Mouse (Mus musculus) right cerebral cortex, postnatal 10 days (tissue): ENCODE measurements at regions not wholly inside any gene's neighbourhood (a gene's known extent, or its start where the extent isn't known, plus 50 kb on each side); places are given as distances from the start of the nearest gene placed in this dataset.
A peak's percentile ranks its signal among the peaks of the same experiment; 100 is the strongest.

Source experiments
- DNase-seq, 2 experiments: peaks; one replicate each; pipeline ENCODE4 v3.0.0; 2021; ENCODE audit warnings: low spot score in 2 of 2

DNA sequence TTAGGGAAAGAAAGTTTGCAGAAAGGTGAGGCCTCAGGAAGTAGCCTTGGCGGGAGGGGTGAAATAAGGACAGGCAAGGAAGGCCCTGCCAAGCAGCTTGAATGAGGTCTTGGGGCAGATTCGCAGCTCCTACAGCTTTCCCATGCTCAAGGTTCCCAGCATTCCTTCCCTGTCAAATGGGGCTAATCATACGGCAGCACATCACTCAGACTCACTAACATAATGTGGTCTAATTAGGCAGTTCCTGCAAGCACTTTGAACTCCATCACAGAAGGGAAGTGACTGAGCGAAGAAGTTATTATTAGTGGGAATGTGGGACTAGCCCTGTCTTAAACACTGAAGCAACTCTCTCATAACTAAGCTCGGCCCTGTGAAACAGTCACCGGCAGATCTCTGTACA lies 87.1 kb upstream of the Gm10260 start:
- no peak for DNase-seq

DNA sequence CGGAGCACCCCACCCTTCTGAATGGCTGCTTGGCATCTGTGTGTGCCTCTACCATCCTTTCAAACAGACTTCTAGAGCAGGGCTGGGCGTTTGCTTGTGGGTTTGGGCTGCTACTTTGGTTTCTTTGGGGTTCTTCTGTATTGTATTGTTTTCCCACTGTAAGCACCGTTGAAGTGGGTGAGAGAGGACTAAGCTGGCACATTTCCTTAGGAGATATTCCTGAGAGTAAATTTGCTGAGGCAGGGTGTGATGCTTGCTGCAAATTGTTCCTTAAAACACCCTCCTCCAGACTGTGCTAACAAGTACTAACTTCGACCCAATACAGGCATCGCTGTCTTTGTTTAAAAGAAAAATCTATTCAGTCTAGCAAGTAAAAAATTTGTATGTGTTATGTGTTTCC lies 84.7 kb upstream of the Gm10260 start:
- no peak for DNase-seq

DNA sequence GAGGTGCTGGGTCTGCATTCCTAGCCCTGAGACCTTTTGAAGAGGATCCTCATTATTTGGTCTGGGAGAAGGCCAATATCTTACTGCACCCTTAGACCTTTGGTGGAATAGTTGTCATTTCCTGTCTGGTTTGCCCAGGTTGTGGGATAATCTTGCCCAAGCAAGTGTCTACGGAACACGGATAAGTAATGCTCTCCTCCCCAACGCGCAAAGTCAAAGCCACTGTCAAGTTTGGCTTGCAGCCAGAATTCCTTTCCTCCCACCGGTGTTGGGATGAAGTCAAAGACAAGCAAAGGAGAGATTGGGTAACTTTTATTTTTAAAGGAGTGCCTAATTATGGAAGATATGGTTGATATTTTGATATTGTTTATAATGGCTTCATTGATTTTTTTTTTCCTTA lies 82.4 kb upstream of the Gm10260 start:
- peak in 1 of 2 experiments; percentile 16 for DNase-seq

- no peak for DNase-seq
These were observed 81.1 kb upstream of the Gm10260 start for GRCm38 (mm10) chr13:97841503-97841902.

DNA sequence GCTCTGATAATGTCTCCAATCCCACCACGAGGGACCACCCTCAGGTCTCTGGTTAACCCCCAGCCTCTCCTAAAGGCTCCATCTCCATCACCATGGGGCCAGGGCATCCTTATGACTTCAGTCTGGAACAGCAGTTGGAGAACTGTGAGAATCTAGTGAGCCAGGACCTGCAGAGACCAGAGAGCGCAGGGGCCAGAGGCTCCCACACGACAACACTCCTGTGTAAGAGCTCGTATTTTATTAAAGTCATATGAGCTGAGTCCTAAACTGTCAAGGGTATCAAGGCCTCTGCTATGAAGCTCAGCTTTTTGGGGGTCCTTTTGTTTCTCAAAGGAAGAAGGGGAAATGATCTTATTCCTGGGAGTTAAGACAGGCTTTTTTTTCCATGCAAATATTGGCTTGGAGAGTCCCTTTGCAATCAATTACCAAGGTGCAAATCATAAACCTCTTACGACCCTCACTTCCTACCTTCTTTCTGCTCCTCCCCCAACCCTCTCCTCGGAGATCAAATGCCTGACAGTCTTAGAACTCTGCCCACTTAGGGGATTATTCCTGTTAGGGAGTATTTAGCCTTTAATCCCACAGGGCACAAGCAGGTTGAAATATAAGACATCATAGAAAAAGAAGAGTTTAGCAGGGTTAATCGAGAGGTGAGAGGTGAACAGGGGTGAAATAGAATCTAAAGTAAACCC lies 79.3 kb upstream of the Gm10260 start:
- DNase-seq, result no peak

DNA sequence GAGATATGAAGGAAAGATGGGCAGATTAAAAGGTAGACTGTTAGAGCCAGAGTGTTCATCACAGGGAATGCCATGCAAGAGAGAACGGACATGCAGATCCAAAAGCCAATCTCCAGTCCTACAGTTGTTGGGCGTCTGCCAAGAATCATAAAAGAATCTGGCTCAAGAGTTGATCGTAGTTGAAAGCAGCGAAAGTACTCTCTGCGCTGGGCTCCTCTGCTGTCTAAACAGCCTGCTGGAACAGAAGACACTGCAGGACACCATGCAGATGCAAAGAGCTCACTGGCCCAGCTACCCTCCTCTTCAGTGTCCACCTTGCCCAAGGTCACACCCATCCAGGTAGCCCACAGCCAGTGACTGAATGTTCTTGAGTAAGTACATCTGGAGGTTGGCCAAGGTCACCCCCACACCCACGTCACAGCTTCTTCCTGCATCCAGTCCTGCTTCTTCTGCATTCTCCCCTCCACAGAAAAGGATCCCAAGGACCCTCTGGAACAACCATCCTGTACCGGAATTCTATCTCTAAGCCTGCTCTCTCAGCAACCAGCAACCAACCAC lies 77.1 kb upstream of the Gm10260 start:
- DNase-seq, result no peak

- no peak for DNase-seq
These were observed 72.0 kb upstream of the Gm10260 start for GRCm38 (mm10) chr13:97832448-97832847.

- no peak for DNase-seq
These were observed 71.4 kb upstream of the Gm10260 start for GRCm38 (mm10) chr13:97831839-97832238.

DNA sequence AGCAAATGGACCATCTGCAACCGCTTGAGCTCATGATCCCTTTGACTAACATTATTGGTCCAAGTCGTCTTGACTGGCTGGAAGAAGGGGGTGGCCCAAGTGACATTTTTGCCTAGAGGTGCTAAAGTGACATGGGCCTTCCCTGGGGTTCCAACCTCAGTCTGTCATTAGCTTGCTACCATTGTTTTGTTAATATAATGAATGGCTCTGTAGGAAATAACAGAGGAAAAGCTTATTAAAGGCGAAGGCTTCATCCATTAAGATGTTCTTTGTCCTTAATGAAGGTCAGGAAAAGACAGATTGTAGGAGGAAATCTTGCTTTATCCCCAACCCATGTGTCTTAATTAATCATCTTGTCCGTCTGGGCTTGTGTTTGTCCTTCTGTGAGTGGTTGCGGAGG lies 69.1 kb upstream of the Gm10260 start:
- DNase-seq, result no peak

DNA sequence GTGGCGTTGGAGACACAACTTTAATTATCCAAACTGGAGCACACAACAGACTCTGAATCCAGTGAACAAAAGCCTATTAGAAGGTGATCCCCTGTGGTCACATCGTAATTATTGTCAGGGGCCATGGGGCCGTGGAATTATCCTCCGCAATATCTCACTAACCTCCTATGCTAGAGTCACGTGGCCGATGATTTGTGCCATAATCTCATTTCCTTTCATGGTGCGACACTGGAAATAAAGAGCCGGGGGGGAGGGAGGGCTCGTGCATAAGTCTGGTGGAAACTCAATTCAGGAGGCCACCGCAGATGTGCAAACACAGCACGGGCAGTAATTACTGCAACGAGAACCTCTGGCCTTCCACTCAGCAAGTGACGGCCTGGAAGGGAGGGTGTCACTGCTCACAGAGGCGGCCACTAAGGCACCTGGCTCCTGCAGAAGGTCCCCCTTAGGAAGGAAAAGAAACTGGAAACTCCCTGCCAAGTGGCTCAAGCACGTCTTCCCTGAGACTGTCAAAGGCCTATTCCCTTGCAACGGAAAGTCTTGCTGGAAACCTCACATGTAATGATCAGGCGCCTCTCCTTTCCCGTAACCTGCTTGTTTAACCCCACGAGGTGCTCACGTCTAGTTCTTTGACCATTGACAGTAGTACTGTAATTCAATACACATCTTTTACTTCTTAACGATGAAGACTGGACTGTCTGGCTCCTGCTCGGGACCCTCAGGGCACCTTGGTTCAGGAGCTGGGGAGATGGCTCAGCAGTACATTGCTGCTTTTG lies 65.6 kb upstream of the Gm10260 start:
- no peak for DNase-seq

DNA sequence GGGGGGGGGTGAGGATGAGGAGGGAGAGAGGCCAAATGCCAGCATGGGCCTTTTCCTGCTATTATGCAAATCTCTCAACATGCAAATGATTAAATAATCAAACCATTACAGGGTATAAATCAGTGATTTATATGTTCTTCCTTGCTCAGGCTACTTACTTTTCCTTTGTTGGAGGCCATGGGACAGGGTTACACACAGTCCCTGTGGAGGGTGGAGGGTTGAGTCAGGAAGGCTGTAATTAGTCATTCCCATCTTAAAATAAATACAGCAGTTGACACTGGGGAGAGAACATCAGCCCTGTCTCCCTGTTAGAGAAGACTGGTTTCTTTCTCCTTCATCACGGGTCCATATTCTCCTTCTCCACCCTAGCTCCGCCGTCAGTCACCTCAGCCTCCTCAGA lies 64.9 kb upstream of the Gm10260 start:
- no peak for DNase-seq

- DNase-seq, result peak; percentile 70 to 74
These were observed 63.8 kb upstream of the Gm10260 start for GRCm38 (mm10) chr13:97824071-97824716.

DNA sequence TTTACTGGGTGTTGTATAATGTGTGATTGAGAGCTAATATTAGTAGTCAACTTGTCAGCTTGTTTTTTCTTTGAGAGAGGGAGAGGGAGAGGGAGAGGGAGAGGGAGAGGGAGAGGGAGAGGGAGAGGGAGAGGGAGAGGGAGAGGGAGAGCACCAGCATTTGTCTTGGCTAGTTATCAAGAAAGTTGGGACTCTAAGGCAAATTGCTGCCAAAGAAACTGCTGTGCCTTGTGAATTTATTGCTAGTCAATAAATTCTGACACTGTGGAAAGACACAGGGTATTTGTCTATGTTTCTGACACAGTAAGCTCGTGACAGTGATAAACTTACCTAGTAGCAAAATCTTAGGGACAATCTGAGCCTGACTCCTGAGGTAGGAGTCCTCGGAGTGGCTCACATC lies 61.2 kb upstream of the Gm10260 start:
- DNase-seq, result no peak

- DNase-seq, result no peak
These were observed 60.6 kb upstream of the Gm10260 start for GRCm38 (mm10) chr13:97821011-97821410.

- no peak for DNase-seq
These were observed 60.0 kb upstream of the Gm10260 start for GRCm38 (mm10) chr13:97820401-97820800.

- no peak for DNase-seq
These were observed 58.6 kb upstream of the Gm10260 start for GRCm38 (mm10) chr13:97819036-97819435.

GRCm38 (mm10) chr13:97816923-97817322 lies 56.5 kb upstream of the Gm10260 start:
- no peak for DNase-seq
